Mouse (Mus musculus): ENCODE results near the gene Snx29. TPM values are rescaled to one million over a fixed set of nuclear protein-coding genes. Genes with fewer than 3 reads are reported as not detected.

The Snx29 gene
- total RNA-seq, 1 experiment: 9.6 TPM

- no peaks in the 10 kb centered on the region for H3K36me3 ChIP-seq (ENCODE audit: control insufficient read depth, insufficient read depth, low read length, poor library complexity, severe bottlenecking)
- H3K27ac ChIP-seq (ENCODE audit: insufficient read depth, low read depth, low read length, poor library complexity, severe bottlenecking): no peak overlapping the region
- no peak overlapping the region for H3K9ac ChIP-seq (ENCODE audit: insufficient read depth, low read depth, low read length, poor library complexity, severe bottlenecking)
- DNase-seq (ENCODE audit: low read depth, low spot score): no peak
- in situ Hi-C loops (cut with MboI; ENCODE audit: low sequenced_read_pairs in 2 of 2, unreplicated experiment in 2 of 2): no loop called here
- H3K4me3 ChIP-seq (ENCODE audit: insufficient read depth in 1 of 2, low read depth in 1 of 2, low read length in 2 of 2, poor library complexity in 1 of 2, severe bottlenecking in 1 of 2): no peak overlapping the region
- no peaks in the 10 kb centered on the region for H3K4me1 ChIP-seq (ENCODE audit: control insufficient read depth in 2 of 2, insufficient read depth in 2 of 2, low read length in 2 of 2, poor library complexity in 1 of 2)
- H3K9me3 ChIP-seq (ENCODE audit: control insufficient read depth, insufficient read depth, low read depth, low read length): no peaks in the 10 kb centered on the region
- TF ChIP-seq ZC3H11A (IDR thresholded peaks at IDR 0.05; ENCODE audit: borderline replicate concordance, low read depth, low read length) (no peak), MAFK (IDR thresholded peaks at IDR 0.05; ENCODE audit: insufficient read depth, low read depth, low read length) (no peak), HCFC1 (IDR thresholded peaks at IDR 0.05; ENCODE audit: borderline replicate concordance, insufficient read depth, low read length) (no peak), ZNF384 (IDR thresholded peaks at IDR 0.05; ENCODE audit: low read depth, low read length) (no peak), CHD2 (IDR thresholded peaks at IDR 0.05; ENCODE audit: low read depth, low read length) (no peak)
Observed at GRCm38 (mm10) chr16:11475137-11475943, 152.6 kb downstream of the Snx29 start.

- in situ Hi-C loops (cut with MboI; ENCODE audit: low sequenced_read_pairs in 2 of 2, unreplicated experiment in 2 of 2): no loop called here
Observed at GRCm38 (mm10) chr16:11476314-11476713, 153.6 kb downstream of the Snx29 start.

DNA sequence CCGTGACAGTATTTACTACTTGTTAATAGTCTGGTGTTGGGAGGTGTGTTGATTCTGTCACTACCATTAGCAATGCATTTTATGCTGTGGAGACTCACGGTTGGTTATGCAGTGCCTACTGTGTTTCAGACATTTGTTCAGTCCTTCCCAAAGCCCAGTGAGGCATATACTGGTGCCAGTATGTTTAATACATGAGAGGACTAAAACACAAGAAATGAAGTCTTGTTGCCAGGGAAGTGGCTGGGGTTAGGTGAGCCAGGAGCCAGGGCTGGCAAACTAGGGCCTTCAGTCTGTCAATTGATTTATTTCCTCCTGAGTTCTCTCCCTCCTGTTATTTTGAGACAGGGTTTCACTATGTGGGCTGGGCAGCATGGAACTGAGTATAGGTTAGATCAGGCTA lies 154.3 kb downstream of the Snx29 start:
- in situ Hi-C loops (cut with MboI; ENCODE audit: low sequenced_read_pairs in 2 of 2, unreplicated experiment in 2 of 2): no loop called here

More at GRCm38 (mm10) chr16:11476314-11476713, 153.6 kb downstream of the Snx29 start:
- H3K9ac ChIP-seq (ENCODE audit: insufficient read depth, low read depth, low read length, poor library complexity, severe bottlenecking): no peak overlapping the region
- H3K4me1 ChIP-seq (ENCODE audit: control insufficient read depth in 2 of 2, insufficient read depth in 2 of 2, low read length in 2 of 2, poor library complexity in 1 of 2): no peaks in the 10 kb centered on the region
- no peak overlapping the region for H3K27ac ChIP-seq (ENCODE audit: insufficient read depth, low read depth, low read length, poor library complexity, severe bottlenecking)
- no peak overlapping the region for H3K4me3 ChIP-seq (ENCODE audit: insufficient read depth in 1 of 2, low read depth in 1 of 2, low read length in 2 of 2, poor library complexity in 1 of 2, severe bottlenecking in 1 of 2)
- TF ChIP-seq ZNF384 (IDR thresholded peaks at IDR 0.05; ENCODE audit: low read depth, low read length): no peak
- TF ChIP-seq CHD2 (IDR thresholded peaks at IDR 0.05; ENCODE audit: low read depth, low read length): no peak
- TF ChIP-seq HCFC1 (IDR thresholded peaks at IDR 0.05; ENCODE audit: borderline replicate concordance, insufficient read depth, low read length): no peak
- TF ChIP-seq ZC3H11A (IDR thresholded peaks at IDR 0.05; ENCODE audit: borderline replicate concordance, low read depth, low read length): no peak
- TF ChIP-seq MAFK (IDR thresholded peaks at IDR 0.05; ENCODE audit: insufficient read depth, low read depth, low read length): no peak
- no peaks in the 10 kb centered on the region for H3K9me3 ChIP-seq (ENCODE audit: control insufficient read depth, insufficient read depth, low read depth, low read length)
- DNase-seq (ENCODE audit: low read depth, low spot score): no peak
- H3K36me3 ChIP-seq (ENCODE audit: control insufficient read depth, insufficient read depth, low read length, poor library complexity, severe bottlenecking): no peaks in the 10 kb centered on the region

DNA sequence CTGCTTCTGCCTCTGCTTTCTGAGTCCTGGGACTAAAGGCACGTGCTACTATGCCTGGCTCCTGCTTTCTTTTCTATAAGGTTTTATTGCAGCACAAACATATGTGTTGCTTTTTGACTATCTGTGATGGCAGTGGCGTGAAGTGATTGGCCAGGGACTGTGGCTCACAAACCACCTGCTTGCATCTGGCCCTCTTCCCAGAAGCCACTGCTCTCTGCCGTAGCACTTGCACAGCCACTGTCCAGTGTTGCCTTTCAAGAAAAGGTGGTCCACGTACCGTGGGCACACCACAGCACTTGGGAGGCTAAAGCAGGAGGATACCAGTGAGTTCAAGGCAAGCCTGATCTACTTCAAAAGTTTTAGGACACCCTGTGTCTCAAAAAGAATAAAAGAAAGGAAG lies 154.9 kb downstream of the Snx29 start:
- H3K9me3 ChIP-seq (ENCODE audit: control insufficient read depth, insufficient read depth, low read depth, low read length): no peaks in the 10 kb centered on the region
- H3K36me3 ChIP-seq (ENCODE audit: control insufficient read depth, insufficient read depth, low read length, poor library complexity, severe bottlenecking): no peaks in the 10 kb centered on the region
- no peak overlapping the region for H3K9ac ChIP-seq (ENCODE audit: insufficient read depth, low read depth, low read length, poor library complexity, severe bottlenecking)
- no peak overlapping the region for H3K4me3 ChIP-seq (ENCODE audit: insufficient read depth in 1 of 2, low read depth in 1 of 2, low read length in 2 of 2, poor library complexity in 1 of 2, severe bottlenecking in 1 of 2)
- TF ChIP-seq CHD2 (IDR thresholded peaks at IDR 0.05; ENCODE audit: low read depth, low read length) (no peak), ZNF384 (IDR thresholded peaks at IDR 0.05; ENCODE audit: low read depth, low read length) (no peak), ZC3H11A (IDR thresholded peaks at IDR 0.05; ENCODE audit: borderline replicate concordance, low read depth, low read length) (no peak), HCFC1 (IDR thresholded peaks at IDR 0.05; ENCODE audit: borderline replicate concordance, insufficient read depth, low read length) (no peak), MAFK (IDR thresholded peaks at IDR 0.05; ENCODE audit: insufficient read depth, low read depth, low read length) (no peak)
- no peak for DNase-seq (ENCODE audit: low read depth, low spot score)
- in situ Hi-C loops (cut with MboI; ENCODE audit: low sequenced_read_pairs in 2 of 2, unreplicated experiment in 2 of 2): no loop called here
- no peak overlapping the region for H3K27ac ChIP-seq (ENCODE audit: insufficient read depth, low read depth, low read length, poor library complexity, severe bottlenecking)
- no peaks in the 10 kb centered on the region for H3K4me1 ChIP-seq (ENCODE audit: control insufficient read depth in 2 of 2, insufficient read depth in 2 of 2, low read length in 2 of 2, poor library complexity in 1 of 2)

More for the DNA sequence above, 154.3 kb downstream of the Snx29 start:
- TF ChIP-seq HCFC1 (IDR thresholded peaks at IDR 0.05; ENCODE audit: borderline replicate concordance, insufficient read depth, low read length) (no peak), ZNF384 (IDR thresholded peaks at IDR 0.05; ENCODE audit: low read depth, low read length) (no peak), CHD2 (IDR thresholded peaks at IDR 0.05; ENCODE audit: low read depth, low read length) (no peak), ZC3H11A (IDR thresholded peaks at IDR 0.05; ENCODE audit: borderline replicate concordance, low read depth, low read length) (no peak), MAFK (IDR thresholded peaks at IDR 0.05; ENCODE audit: insufficient read depth, low read depth, low read length) (no peak)
- no peaks in the 10 kb centered on the region for H3K4me1 ChIP-seq (ENCODE audit: control insufficient read depth in 2 of 2, insufficient read depth in 2 of 2, low read length in 2 of 2, poor library complexity in 1 of 2)
- DNase-seq (ENCODE audit: low read depth, low spot score): no peak
- H3K36me3 ChIP-seq (ENCODE audit: control insufficient read depth, insufficient read depth, low read length, poor library complexity, severe bottlenecking): no peaks in the 10 kb centered on the region
- H3K9me3 ChIP-seq (ENCODE audit: control insufficient read depth, insufficient read depth, low read depth, low read length): no peaks in the 10 kb centered on the region
- no peak overlapping the region for H3K9ac ChIP-seq (ENCODE audit: insufficient read depth, low read depth, low read length, poor library complexity, severe bottlenecking)
- H3K4me3 ChIP-seq (ENCODE audit: insufficient read depth in 1 of 2, low read depth in 1 of 2, low read length in 2 of 2, poor library complexity in 1 of 2, severe bottlenecking in 1 of 2): no peak overlapping the region
- no peak overlapping the region for H3K27ac ChIP-seq (ENCODE audit: insufficient read depth, low read depth, low read length, poor library complexity, severe bottlenecking)
